In genomic region chr19:23373287-23373686, GRCm38 (mm10) we compare ENCODE assay signal across 8 mouse cellular contexts.
A peak's percentile ranks its signal among the peaks of the same experiment; 100 is the strongest.
DNase-seq lines count a peak whose midpoint lies in the region; ATAC-seq and TF ChIP-seq lines count a peak whose summit lies in the region.

No protein-coding gene starts in this region.

- 40% methylated on average over 8 of the region's 8 CpGs for WGBS in embryonic facial prominence, embryonic 11.5 days

- TF ChIP-seq EP300 in CH12.LX (IDR thresholded peaks at IDR 0.05; ENCODE audit: low read length) = no peak

- no peak overlapping the region for H3K9ac ChIP-seq in CH12.LX (ENCODE audit: insufficient read depth, low read depth)
- H3K9ac ChIP-seq in embryonic facial prominence, embryonic 11.5 days (replicated peaks; ENCODE audit: low read length) = no peak overlapping the region

- H3K4me3 ChIP-seq in CH12.LX (replicated peaks in 1 of 3; ENCODE audit: low read depth in 2 of 3, low read length in 2 of 3, poor library complexity in 1 of 3) = no peak overlapping the region
- H3K4me3 ChIP-seq in embryonic facial prominence, embryonic 11.5 days (ENCODE audit: low read depth, low read length) = no peak overlapping the region

- peaks cover 5 to 8% of the 10 kb centered on the region in 2 experiments for H3K4me1 ChIP-seq in CH12.LX (ENCODE audit: control insufficient read depth in 1 of 2, insufficient read depth in 2 of 2)
- no peaks in the 10 kb centered on the region for H3K4me1 ChIP-seq in embryonic facial prominence, embryonic 11.5 days (ENCODE audit: control insufficient read depth, insufficient read depth, low read length)

- H3K9me3 ChIP-seq in CH12.LX (replicated peaks; ENCODE audit: low read length) = no peaks in the 10 kb centered on the region
- H3K9me3 ChIP-seq in embryonic facial prominence, embryonic 11.5 days (replicated peaks; ENCODE audit: control insufficient read depth, low read length) = no peaks in the 10 kb centered on the region

- dilution Hi-C loops in CH12.LX (cut with MboI; ENCODE audit: extremely low pct_ligation_motif_present, extremely low pct_unique_long_range_greater_than_20kb, low sequenced_read_pairs) = no loop called here

- TF ChIP-seq CTCF in CH12.LX (conservative IDR thresholded peaks at IDR 0.05 in 1 of 2, IDR thresholded peaks at IDR 0.05 in 1 of 2; ENCODE audit: low read depth in 2 of 2, low read length in 2 of 2) = peak; percentile 72 to 90

- H3K27me3 ChIP-seq in CH12.LX (replicated peaks) = no peaks in the 10 kb centered on the region
- H3K27me3 ChIP-seq in embryonic facial prominence, embryonic 11.5 days (ENCODE audit: control insufficient read depth, insufficient read depth, low read length) = no peaks in the 10 kb centered on the region

- peak; percentile 59 for DNase-seq in CH12.LX (ENCODE audit: extremely low read depth)
- peak; percentile 36 for DNase-seq in adrenal gland, adult 2 months
- DNase-seq in embryonic facial prominence, embryonic 11.5 days (ENCODE audit: low spot score) = peak; percentile 72
- DNase-seq in heart, postnatal 10 days = peak; percentile 70 to 84
- peak; percentile 25 to 77 for DNase-seq in layer of hippocampus, adult 18-20 months (ENCODE audit: low spot score in 2 of 2)
- peak; percentile 75 for DNase-seq in lung, postnatal 10 days
- DNase-seq in retina, postnatal 7 days (ENCODE audit: low read depth, low spot score) = peak; percentile 44
- peak; percentile 42 to 52 for DNase-seq in urinary bladder, postnatal 36 days (ENCODE audit: low spot score in 2 of 2)

- no peak for TF ChIP-seq POLR2A in CH12.LX (IDR thresholded peaks at IDR 0.05; ENCODE audit: low read depth, low read length)

- no peaks in the 10 kb centered on the region for H3K79me2 ChIP-seq in CH12.LX (replicated peaks; ENCODE audit: control insufficient read depth, extremely low read depth, insufficient read depth, poor library complexity, severe bottlenecking)

- H3K4me2 ChIP-seq in CH12.LX (ENCODE audit: insufficient read depth, low read depth, poor library complexity, severe bottlenecking) = no peak overlapping the region
- H3K4me2 ChIP-seq in embryonic facial prominence, embryonic 11.5 days (ENCODE audit: low read depth, low read length) = no peak overlapping the region

- intact Hi-C loops in heart, postnatal 10 days (cut with DNase I) = loop anchor here (1.0 to 5.0 kb wide), 2 partner anchors 150 to 589 kb away; no protein-coding TSS in a partner anchor

- no peak for ATAC-seq in embryonic facial prominence, embryonic 11.5 days (replicated peaks; ENCODE audit: insufficient number of reproducible peaks, low FRiP score, low TSS enrichment, low read depth)

- in situ Hi-C loops in CH12.LX (cut with MboI; ENCODE audit: low pct_ligation_motif_present, low pct_unique_long_range_greater_than_20kb, low sequenced_read_pairs) = no loop called here

- H3K36me3 ChIP-seq in CH12.LX (replicated peaks in 1 of 2; ENCODE audit: control insufficient read depth in 1 of 2, insufficient read depth in 1 of 2, low read length in 1 of 2) = no peaks in the 10 kb centered on the region
- H3K36me3 ChIP-seq in embryonic facial prominence, embryonic 11.5 days (replicated peaks; ENCODE audit: control insufficient read depth, insufficient read depth, low read depth, low read length) = no peaks in the 10 kb centered on the region

- peak; percentile 71 for TF ChIP-seq RAD21 in CH12.LX (IDR thresholded peaks at IDR 0.05; ENCODE audit: low read depth, low read length)

- H3K27ac ChIP-seq in CH12.LX (ENCODE audit: insufficient read depth, low read depth) = no peak overlapping the region
- no peak overlapping the region for H3K27ac ChIP-seq in embryonic facial prominence, embryonic 11.5 days (replicated peaks; ENCODE audit: low read depth, low read length)

TF ChIP-seq in CH12.LX, 34 proteins besides CTCF, POLR2A, EP300 and RAD21:
- TF ChIP-seq TBP (conservative IDR thresholded peaks at IDR 0.05; ENCODE audit: low read depth, low read length) (no peak), ELF1 (IDR thresholded peaks at IDR 0.05; ENCODE audit: low read depth, low read length) (no peak), SMC3 (IDR thresholded peaks at IDR 0.05; ENCODE audit: low read depth, low read length) (peak; percentile 88), ZC3H11A (IDR thresholded peaks at IDR 0.05; ENCODE audit: low read depth, low read length) (peak; percentile 16; the same call in 1 of the 2 replicates)
